Mouse (Mus musculus) megakaryocyte, embryonic 14.5 days (primary cell): ENCODE measurements around the gene Gm20388.

Source experiments
- FLI1 ChIP-seq: IDR thresholded peaks from 2 replicates; pipeline ENCODE4 v1.6.1; 2012; ENCODE audit warnings: low read length, inconsistent platforms, mixed read lengths
- GATA1 ChIP-seq: IDR thresholded peaks from 3 replicates; pipeline ENCODE4 v1.6.1; 2012; ENCODE audit warnings: mixed read lengths, low read length, inconsistent platforms, borderline replicate concordance

GRCm38 (mm10) chr8:122711480-122711879, 2800.8 kb downstream of the Gm20388 start:
- no peak for TF ChIP-seq GATA1
- TF ChIP-seq FLI1: no peak
